Mouse (Mus musculus): Measurements from ENCODE around the gene Adcy5. TPM values are rescaled to one million over a fixed set of nuclear protein-coding genes. Genes with fewer than 3 reads are reported as not detected.

Adcy5 gene
- polyA plus RNA-seq (2012; rRNA removed): 7.9 and 8.0 TPM in 2 replicates

GRCm38 (mm10) chr16:35154641-35155390, at the start of gene Adcy5:
Adcy5 (plus strand) TSS chr16:35154877.

Other genes with a start within 250 kb of the Adcy5 start
- gene Hacd2, start 132.4 kb upstream of the Adcy5 start, polyA plus RNA-seq (2012; rRNA removed): 34.0 and 34.8 TPM in 2 replicates
- 9.6 and 19.1 TPM in 2 replicates for gene Sec22a, start 209.0 kb downstream of the Adcy5 start, polyA plus RNA-seq (2012; rRNA removed)